Mouse (Mus musculus) right cerebral cortex, adult 2 months (tissue): ENCODE measurements around the gene Yju2.
A peak's percentile ranks its signal among the peaks of the same experiment; 100 is the strongest.

Experiments
- DNase-seq, 2 experiments: peaks; one replicate each; pipeline ENCODE4 v3.0.0; 2021 to 2022; ENCODE audit warnings: low spot score in 2 of 2

The Yju2 gene

DNA sequence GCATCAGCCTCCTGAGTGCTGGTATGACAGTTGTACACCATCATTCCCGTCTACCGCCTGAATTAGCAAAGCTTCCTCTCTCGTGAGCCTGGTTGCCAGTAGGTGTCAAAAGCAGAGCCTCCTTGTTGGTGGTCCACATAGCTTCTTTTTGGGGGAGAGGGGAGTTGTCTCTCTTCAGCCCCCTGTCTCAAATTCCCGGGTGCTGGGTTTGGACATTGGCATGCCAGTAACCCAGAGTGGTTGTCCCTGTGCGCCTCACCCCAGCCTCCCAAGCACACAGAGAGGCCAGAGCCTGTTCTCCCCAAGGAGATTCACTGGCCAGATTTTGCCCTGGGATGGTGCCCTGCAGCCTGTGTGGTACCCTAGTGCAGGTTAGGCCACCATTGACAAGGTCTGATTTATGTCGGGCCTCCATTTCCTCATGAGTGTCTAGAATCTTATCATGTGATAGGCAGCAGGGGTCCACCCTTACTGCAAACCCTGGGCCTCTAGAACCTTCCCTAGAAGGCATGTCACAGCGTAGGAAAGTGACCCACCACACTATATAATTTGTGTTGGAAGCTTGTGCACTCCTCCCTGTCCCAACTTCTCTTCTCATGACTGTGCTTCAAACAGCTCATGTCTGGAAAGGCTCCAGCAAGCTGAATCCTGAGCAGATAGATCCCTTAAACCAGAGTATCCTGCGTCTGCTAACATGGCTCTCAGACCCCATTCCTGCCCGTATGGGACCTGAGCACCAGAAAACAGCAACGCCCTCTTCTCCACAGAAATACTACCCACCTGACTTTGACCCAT lies 1.2 kb downstream of the Yju2 start:
- no peak for DNase-seq

DNA sequence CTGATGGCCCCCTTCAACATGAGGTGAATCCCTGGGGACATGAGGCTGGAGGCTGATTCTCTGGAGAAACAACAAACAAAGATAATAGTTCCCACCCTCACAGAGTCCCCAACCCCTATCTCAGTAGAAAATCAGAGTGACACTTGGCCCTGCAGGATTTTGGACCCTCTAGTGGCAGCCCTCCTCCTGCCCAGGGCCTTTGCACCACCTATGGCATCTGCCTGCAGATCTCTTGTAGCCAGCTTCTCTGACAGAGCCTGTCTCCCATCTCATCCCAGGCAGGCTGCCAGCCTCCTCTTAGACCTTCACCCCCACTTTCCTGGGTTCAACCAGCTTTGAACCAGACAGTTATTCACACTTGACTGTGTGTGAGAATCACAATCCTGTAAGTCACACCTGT lies 1.9 kb downstream of the Yju2 start:
- no peak for DNase-seq

DNA sequence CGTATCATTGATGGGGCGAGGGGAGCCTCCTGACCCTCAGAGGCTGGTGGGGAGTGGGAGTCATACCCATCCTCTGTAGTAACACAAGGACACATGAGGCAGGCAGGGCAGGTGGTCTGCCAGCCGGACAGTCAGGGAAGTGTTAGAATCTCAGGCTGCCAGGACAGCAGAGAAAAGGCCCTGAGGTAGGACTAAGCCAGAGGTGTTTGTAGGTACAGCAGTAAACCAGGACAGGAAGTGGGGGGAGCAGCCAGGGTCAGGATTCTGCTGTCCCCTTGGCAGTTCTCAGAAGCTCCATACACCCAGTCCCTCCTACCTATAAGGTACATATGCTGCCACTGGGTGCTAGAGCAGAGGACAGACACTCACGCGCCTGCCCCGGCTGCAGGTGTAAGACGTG lies 2.7 kb downstream of the Yju2 start:
- DNase-seq: no peak

DNA sequence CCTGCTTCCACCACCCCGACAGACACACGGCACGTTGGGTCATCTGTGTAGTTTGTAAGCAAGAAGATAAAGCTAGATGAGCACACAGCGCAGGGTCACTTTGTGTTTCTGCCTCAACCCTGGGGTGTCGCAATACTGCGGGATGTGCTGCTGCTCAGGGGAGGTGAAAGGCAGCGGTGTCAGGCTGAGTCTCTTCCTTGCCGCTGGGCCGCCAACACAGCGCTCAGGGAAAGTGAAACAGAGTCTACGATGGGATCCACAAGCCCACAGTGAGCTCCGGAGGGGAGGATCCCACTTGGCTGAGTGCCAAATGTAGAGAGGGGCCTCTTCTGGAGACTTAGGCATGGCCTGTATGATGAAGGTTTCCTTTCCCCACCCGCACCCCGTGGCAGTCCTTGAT lies 4.3 kb downstream of the Yju2 start:
- DNase-seq: peak in 1 of 2 experiments; percentile 0

DNA sequence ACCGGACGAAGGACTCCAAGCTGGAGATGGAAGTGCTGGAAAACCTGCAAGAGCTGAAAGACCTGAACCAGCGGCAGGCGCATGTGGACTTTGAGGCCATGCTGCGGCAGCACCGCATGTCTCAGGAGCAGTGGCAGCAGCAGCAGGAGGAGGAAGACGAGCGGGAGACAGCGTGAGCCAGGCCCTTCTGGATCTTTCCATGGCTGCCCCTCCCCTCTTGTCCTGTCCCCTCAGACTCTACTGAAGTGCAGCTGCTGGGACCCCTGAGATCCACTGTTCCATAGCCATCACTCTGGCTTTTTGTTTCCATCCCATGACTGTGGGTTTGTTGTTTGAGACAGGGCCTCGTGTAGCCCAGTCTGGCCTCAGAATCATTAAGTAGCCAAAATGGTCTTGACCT lies 5.6 kb downstream of the Yju2 start:
- DNase-seq: no peak

DNA sequence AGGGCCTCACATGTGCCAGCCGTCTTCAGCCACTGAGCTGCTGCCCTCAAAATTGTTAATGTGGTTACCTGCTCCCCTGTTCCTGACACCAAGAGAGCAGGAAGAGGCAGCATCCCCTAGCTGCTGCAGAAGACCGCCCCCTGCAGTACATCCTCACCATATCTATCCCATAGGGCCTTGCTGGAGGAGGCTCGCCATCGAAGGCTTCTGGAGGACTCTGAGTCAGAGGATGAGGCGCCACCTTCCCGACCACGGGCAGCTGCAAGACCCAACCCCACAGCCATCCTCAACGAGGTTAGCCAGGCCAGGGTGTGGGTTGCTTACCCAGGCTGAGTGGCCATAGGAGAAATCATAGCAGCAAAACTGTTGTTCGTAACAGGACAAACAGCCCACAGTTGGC lies 6.1 kb downstream of the Yju2 start:
- DNase-seq: no peak

DNA sequence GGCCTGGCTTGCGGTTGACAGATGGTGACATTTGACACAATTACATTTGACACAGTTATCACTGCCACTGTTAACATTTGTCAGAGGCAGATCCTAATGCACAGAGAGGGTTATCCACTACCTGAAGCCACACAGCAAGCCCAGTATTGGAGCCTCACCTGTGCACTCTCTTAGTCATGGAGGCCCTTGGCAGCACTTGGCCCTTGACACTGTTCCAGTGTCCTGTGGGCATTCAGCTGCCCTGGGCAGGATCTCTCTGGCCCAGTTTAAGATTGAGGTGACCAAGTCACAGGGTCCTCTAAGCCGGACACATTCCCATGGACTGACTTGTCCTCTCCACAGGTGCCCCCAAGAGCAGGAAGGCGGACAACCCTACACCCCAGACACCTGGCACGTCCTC lies 8.3 kb downstream of the Yju2 start:
- DNase-seq: no peak

DNA sequence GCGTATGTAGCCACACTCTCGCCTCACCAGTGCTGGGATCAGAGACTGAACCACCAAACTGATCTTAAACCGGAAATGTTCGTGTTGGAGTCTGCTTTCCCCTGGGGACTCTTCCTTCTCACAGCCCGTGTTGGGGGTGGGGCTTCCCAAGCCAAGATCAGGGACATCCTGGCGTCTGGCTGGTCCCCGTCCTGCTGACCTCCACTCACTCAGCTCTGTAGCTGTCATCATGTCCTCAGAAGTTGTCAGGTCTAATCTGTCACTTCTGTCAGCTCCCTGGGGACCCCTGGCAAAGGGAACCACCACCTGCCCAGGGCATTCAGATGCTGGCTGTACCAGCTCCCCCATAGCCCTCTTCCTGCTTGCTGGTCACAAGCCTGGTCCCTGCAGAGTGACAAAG lies 9.3 kb downstream of the Yju2 start:
- DNase-seq: no peak

DNA sequence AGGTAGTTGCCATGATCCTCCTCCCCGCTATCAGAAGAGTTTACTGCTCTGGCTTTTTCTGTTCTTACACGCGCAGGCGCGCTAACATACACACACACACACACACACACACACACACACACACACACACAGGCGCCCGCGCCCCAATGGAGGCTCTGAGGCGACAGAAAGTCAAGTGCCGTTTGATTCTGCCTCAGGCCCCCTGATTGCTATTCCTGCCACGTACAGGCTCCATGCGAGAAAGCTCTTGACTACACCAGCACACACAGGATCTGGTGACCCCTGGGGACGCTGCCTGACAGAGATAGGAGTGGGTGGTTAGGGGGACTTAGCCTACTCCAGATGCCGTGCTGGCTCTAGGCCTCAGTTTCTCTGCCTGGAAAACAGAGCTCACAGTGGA lies 10.7 kb downstream of the Yju2 start:
- DNase-seq: peak in 1 of 2 experiments; percentile 43

DNA sequence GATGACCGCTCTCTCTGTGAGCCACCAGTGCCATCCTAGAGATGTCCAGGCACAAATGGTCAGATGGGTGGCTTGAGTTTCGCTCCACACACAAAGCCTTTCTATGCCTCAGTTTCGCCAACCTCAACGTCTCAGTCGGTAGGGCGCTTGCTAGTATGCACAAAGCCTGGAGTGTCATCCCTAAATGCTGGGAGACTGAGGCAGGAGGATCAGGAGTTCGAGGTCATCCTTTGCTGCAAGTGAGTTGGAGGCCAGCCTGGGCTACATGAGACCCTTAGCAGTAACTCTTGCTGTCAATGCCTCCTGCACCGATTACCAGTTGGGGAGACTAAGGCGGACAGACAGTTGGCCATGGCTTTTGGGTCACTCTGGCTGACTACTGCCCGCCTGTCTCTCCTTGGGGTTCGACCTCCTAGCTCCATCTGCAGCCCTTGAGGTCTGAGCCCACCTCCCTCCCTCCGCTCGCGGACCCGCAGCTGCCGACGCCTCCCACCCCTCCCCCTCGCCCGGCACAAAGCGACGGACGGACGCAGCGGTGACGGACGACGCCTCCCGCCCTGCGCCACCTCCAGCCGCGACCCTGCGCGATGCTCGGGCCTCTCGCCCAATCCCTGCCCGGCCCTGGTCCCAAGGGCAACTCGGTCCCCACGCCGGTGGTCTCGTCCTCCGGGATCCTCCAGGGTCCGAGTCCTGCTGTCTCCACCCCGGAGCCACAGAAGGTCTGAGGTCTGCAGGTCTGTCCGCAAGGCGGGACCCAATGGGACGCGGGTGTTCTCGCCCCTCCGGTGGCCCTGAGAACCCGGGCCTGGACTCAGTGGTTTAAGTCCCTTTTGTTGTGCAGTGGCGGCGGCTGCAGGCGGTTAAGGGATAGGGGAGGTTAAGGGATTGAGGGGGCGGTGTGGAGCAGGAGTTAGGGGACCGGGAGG lies 11.3 kb downstream of the Yju2 start, which contains the start of gene Shd:
Shd (plus strand) TSS at position 502 of the 926 bp plus-strand sequence.
- no peak for DNase-seq

DNA sequence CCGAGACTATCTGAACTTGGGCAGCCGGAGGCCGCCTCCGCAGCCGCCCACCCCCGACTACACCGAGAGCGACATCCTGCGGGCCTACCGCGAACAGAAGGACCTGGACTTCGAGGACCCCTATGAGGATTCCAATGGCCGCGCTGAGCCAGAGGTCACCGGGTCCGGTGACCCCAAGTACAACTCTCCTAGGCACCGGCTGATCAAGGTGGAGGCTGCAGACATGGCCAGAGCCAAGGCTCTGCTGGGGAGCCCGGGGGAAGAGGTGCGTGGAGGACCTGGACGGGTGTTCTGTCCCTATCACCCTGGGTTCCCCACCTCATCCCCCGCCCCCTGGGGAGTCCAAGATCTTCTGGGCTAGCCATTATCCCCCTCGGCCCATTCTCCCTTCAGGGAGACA lies 12.6 kb downstream of the Yju2 start:
- no peak for DNase-seq

DNA sequence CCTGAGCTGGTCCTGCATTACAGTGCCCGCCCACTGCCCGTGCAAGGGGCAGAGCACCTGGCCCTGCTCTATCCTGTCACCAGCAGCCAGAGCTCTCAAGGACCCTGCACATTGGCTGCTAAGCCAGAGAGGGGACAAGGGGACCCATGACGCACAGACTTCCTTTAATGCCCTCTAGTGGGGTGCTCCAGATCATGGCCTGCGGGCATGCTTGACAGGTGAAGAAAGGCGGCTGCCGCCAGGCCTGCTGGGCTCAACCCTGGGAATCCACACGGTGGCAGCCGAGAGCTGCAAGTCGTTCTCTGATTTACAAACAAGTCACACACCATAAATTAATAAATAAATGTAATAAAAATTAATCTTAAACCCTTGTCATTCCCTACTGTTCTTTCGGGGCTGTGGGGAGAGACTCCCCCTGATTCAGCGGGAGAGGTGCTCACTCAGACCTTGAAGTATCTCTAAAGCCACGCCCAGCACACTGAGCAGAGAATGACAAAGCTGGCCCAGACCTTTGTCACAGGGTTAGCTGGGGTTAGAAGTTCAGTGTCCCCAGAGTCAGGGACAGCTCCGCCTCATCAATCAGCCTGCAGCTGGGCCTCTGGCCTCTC lies 17.5 kb downstream of the Yju2 start:
- peak; percentile 81 to 85 for DNase-seq

DNA sequence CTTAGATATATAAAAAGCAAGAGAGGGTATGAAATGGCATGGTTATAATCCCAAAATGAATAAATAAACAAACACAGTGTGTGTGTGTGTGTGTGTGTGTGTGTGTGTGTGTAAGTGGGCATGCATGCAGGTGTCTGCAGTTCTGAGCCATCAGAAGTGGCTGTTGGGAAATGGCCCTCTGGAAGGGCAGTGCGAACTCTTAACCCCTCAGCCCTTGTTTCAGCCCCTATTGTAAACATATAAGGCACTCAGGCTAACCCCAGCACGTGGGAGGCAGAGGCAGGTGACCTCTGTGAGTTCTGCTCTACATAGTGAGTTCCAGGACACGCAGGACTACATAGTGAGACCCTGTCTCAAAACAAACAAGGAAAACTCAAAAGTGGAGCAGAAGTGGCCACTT lies 18.4 kb downstream of the Yju2 start:
- DNase-seq: no peak

DNA sequence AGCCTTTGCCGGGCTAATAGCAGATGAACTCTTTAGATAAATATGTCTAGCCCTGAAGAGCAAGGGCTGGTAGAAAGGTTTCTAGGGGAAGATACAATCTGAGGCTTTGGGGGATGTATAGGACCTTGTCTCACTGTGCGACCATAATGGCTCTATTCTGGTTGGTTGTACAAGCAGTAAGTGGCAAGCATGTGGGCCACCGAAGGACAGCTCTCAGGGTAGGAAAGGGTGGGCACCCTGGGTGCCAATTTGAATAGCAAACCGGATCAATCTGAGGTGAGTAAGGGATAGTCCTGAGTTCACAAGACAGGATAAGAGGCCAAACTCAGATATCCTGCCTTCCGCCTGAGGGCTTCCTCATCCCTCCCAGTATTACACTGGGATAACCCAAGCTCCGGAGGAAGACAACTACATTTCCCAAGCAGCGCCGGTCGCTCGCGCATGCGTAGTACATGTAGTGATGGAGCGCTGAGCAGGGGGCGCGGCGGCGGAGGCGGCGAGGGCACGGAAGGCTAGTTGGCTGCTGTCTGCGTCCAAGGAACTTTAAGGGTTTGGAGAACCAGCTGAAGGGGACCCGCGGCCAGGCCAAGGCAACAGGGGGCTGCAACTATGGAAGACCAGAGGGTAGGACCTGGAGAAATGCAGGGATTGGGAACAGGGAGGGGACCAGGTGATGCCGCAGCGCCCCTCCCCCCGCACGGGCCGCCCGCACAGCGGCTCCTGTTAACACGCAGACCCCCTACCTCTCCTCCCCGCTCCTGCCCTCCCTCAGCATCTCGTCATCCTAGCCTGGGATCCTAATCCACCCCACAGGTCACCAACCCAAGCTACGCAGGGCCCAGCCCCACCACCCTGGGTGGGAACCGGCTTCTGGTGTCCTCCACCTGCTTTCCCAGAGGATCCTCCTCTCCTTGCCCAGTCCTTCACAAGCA lies 27.4 kb downstream of the Yju2 start, which contains the start of gene Fsd1:
Fsd1 (plus strand) TSS at position 480 of the 932 bp plus-strand sequence.
- peak; percentile 85 to 91 for DNase-seq

DNA sequence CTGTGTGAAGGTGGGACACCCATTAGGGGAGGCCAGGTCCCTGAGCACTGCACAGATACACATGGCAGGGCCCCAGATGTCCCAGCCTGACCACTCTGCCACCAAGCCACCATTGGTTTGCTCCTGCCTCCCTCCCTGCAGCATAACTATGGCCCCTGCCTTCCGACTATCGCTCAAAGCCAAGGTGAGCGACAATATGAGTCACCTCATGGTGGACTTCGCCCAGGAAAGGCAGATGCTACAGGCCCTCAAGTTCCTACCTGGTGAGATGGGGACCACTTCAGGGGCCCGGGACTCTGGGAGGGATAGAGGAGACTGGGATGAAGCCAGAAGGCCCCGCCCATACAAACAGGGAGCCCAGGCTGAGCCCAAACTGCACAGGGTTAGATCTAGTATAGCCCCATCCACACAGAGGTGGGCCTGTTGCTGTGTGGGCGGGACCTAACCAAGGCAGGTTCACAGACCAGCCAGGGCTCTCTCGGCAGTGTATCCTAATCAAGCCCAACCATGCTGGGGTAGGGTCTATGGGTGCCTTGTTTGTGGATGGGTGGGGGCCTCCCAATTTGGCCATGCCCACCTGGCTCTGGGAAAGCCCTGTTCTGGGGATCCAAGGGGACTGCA lies 31.5 kb downstream of the Yju2 start:
- DNase-seq: no peak

DNA sequence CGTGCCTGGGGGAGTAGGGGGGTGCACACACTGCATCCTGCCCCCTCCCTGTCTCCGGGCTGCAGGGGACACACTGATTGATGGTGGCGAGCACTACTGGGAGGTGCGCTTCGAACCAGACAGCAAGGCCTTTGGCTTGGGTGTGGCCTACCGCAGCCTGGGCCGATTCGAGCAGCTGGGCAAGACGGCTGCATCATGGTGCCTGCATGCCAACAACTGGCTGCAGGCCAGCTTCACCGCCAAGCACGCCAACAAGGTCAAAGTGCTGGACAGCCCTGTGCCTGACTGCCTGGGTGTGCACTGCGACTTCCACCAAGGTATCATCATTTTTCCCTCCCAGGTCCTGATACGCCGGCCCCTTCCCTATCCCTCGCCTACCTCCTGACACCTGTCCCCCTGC lies 37.1 kb downstream of the Yju2 start:
- no peak for DNase-seq

DNA sequence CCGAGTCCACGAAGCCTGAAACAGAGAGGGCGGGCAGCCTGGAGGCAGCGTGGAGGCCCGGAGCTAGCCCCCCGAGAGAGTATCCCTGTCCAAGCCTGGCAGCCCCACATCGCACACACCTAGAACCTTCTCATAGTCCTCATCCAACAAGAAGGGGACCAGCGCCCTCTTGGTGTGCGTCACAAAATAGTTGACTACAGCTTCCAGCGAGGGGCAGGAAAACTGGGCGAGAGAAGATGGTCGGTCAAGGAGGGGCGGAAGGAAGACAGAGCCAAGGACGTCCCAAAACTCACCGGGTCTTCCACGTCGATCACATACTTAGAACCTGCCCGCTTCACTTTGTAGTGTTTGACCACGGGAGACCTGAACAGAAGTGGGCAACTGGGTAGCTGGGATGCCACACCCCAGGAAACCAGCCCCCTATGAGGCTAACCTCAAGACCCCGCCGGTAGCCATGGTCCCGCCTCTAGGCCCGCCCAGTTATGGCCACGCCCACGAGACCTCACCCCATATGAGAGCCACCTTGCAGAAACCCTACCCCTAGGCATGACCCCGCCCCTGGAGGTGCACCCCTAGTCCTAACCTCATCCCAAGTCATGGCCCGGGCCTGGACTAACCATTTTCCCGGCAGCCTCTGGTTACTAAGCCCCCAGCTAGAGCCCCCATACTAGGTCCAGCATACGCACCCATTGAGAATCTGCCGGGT lies 41.0 kb downstream of the Yju2 start:
- DNase-seq: no peak

DNA sequence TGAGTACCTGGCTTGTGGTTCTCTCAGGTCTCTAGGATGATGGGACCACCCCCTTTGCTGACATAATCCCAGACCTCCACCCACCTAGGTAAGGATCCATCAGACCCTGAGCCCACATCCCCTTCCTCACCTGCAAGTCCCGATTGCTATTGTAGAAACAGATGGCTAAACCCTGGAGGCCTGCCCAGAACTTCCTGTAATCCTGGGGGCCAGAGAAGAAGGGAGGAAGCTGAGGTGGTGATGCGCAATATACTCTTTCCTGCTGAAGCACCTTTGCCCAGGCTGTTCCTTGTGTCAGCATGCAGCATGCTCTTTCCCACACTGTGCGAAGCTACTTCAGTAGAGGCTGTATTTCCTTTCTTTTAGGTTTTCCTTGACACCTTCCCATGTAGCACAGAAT lies 44.1 kb downstream of the Yju2 start:
- DNase-seq: no peak

DNA sequence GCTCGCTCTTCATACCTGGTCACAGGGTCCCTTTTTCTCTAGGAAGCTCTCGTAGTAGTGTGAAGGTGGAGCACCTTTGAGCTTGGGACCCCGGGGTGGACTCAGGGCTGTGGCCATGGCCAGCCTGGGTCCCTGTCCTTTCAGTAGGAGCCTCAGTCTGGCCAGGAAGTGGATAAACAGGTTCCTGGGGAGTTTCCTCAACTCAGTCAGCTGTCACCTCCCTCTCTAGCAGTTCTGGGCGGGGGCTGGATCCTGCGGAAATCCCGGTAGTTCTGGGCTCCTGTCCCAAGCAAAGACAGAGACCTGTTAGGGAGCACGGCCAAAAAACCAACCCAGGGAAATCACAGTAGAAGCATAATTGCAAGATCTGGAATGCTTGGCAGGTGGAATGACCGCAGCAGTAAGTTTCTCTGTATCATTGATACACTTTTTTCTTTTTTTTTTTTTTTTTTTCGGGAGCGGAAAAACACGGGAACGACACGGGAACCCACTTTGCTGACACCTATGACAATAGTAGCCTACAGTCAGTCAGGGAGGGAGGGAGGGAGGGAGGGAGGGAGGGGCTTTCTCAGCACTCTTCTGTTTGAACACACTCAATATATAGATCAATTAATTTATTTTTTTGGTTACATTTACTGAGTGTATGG lies 46.6 kb downstream of the Yju2 start, which contains the start of the genes Stap2 and Mpnd:
Stap2 (minus strand) TSS at position 170 of the 647 bp plus-strand sequence.
Mpnd (plus strand) TSS at position 297 of the 647 bp plus-strand sequence.
- DNase-seq: no peak
